Mouse (Mus musculus) bone marrow, adult 2 months (tissue): ENCODE results near the gene Dmrt1. TPM values are rescaled to one million over a fixed set of nuclear protein-coding genes. Genes with fewer than 3 reads are reported as not detected.
"Not testable (repeated sequence)": the region's sequence is repeated elsewhere in the genome, so short reads cannot be mapped to it uniquely, and the experiment has no call there.

Experiments
- H3K27ac ChIP-seq: fragments of 200-500 bp; 2 replicates; pipeline ENCODE4 v1.5.1; 2012; ENCODE audit warnings: low read depth, mild to moderate bottlenecking, control low read depth, inconsistent platforms, low read length; ENCODE audit not compliant: control insufficient read depth, poor library complexity, insufficient read depth
- H3K4me1 ChIP-seq: fragments of 200-500 bp; 2 replicates; pipeline ENCODE4 v1.6.1; 2011; ENCODE audit warnings: low read length; ENCODE audit not compliant: control insufficient read depth, insufficient read depth
- H3K4me3 ChIP-seq: fragments of 200-500 bp; replicated peaks from 2 replicates; pipeline ENCODE3; 2011; ENCODE audit warnings: mild to moderate bottlenecking, low read depth, low read length, control low read depth; ENCODE audit not compliant: control insufficient read depth
- CTCF ChIP-seq: fragments of 200-500 bp; IDR thresholded peaks from 2 replicates; pipeline ENCODE4 v1.5.1; 2011; ENCODE audit warnings: low read length, control low read depth; ENCODE audit not compliant: control insufficient read depth, insufficient read depth
- POLR2A ChIP-seq: fragments of 200-500 bp; IDR thresholded peaks from 2 replicates; pipeline ENCODE4 v1.6.1; 2011; ENCODE audit warnings: low read depth, mild to moderate bottlenecking, control low read depth, low read length, borderline replicate concordance; ENCODE audit not compliant: control insufficient read depth
- WGBS: fragments of 180-500 bp; shearing (Covaris S2); methylation state at CpG from one replicate; pipeline ENCODE4 v1.1.7; 2018; 5-methylcytosine and 5-hydroxymethylcytosine counted together
- polyA plus RNA-seq: library from polyadenylated mRNA; stranded (reverse); fragments of >200 nt; gene quantifications from 2 replicates; pipeline ENCODE4 v1.2.4, GENCODE M21; 2011; ENCODE audit warnings: low replicate concordance; ENCODE audit not compliant: missing spikeins, insufficient read depth, insufficient read length

The Dmrt1 gene
- polyA plus RNA-seq, result not detected in 2 replicates

DNA sequence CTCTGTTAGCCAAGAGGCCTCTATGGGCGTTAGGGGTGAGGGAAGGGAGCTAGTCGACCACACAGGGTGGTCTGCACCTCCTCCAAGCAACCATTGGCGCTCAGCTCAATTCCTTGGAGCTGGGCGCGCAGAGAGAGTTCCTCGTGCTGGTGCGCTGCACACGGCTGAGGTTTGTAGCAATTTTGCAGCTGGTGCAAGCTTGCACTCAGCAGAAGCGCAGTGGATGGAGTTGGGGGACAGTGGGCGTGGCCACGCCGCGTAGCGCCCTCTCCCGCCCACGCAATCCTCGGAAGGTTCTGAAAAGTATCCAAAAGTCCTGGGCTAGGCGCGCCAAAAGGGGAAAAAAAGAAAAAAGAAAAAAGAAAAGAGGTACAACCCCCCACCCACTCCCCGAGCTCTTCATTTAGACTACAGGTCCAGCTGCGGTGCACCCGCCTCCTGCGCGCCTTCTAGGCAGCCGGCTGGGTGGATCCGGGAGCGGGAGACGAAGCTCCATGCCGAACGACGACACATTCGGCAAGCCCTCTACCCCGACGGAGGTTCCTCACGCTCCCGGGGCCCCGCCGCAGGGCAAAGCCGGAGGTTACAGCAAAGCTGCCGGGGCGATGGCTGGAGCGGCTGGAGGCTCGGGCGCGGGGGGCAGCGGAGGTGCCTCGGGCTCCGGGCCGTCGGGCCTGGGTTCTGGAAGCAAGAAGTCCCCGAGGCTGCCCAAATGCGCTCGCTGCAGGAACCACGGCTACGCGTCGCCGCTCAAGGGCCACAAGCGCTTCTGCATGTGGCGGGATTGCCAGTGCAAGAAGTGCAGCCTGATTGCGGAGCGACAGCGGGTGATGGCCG is at the start of gene Dmrt1:
Dmrt1 (plus strand) TSS at position 259 of the 837 bp plus-strand sequence.
- 3% methylated on average over 64 of the region's 64 CpGs for WGBS
- H3K4me3 ChIP-seq, result no peak within 1 kb of the TSS
- H3K27ac ChIP-seq, result no peak within 1 kb of the TSS
- H3K4me1 ChIP-seq, result no peaks in the 10 kb centered on the region
- no peak for TF ChIP-seq CTCF
- TF ChIP-seq POLR2A, result no peak; the same call in 1 of the 2 replicates

DNA sequence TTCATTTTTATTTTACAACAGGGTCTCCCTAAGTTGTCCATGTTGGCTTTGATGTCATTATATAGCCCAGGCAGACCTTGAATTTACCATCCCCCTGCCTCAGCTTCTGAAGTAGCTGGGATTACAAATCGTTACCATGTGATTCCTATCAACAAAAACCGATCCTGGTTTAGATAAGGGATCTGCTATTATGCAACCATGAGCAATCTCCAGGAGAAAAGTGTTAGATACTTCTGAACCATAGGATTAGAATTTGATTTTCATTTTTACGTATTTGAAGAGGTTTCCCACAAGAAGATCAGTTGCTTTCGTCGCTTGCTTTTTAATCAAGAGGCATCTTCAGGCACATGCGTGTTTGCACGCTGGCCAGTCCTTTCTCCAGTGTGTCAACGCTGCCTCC is 44.7 kb upstream of the Dmrt1 start:
- H3K4me1 ChIP-seq, result no peaks in the 10 kb centered on the region
- no peak overlapping the region for H3K4me3 ChIP-seq
- H3K27ac ChIP-seq, result no peak overlapping the region
- WGBS, result 84% methylated on average over 8 of the region's 8 CpGs
- TF ChIP-seq CTCF (no peak), POLR2A (no peak)

DNA sequence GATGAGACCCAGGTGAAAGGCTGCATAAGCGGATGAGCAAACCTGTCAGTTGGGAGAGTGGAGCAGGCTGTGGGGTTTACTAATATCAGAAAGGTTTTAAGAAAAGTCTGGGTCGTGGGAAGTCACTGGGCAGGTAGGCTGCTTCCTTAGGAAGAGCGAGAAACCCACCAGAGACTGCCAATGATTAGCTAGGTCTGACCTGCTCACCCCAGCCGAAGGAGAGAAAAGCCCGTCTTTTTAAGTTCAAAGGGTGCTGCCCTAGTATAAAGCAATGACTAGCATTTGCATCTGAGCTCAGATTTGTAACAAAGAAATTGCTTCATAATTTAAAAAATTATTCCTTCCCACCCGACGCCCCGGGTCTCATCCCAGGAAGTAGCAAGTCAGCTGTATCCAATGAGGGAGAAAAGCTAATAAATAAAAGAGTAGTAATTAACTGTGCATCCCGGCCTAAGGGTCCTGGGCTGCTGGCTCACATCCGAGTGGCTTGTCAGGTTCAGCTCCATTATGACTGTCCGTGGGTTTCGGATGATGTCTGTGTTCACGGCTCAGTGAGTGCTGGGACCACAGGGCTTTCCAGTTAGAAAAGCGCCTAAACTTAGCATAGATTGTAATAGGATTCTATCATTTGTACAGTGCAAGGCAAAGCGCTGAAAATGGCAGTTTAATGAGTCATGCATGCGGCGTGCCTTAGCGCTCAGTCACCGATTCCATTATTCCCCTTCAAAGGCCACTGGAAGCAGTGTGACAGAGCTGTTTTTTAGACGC is 43.7 kb upstream of the Dmrt1 start:
- no peak overlapping the region for H3K27ac ChIP-seq
- H3K4me1 ChIP-seq, result no peaks in the 10 kb centered on the region
- TF ChIP-seq POLR2A, result no peak
- no peak for TF ChIP-seq CTCF
- H3K4me3 ChIP-seq, result no peak overlapping the region
- WGBS, result 84% methylated on average over 20 of the region's 20 CpGs

DNA sequence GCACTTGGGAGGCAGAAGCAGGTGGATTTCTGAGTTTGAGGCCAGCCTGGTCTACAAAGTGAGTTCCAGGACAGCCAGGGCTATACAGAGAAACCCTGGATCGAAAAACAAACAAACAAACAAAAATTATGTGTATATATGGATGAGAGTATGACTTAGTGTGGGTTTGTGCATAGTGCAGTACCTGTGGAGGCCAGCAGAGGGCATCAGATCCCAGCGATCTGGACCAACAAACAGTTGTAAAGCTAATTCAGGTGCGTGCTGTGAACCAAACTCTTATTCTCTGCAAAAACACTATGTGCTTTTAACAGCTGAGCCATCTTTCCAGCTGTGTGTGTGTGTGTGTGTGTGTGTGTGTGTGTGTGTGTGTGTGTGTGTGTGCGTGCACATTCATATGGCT is 29.6 kb upstream of the Dmrt1 start:
- H3K4me1 ChIP-seq, H3K27ac ChIP-seq, H3K4me3 ChIP-seq: not testable (repeated sequence)
- peak; percentile 65 for TF ChIP-seq CTCF
- WGBS, result 55% methylated on average over 4 of the region's 4 CpGs

DNA sequence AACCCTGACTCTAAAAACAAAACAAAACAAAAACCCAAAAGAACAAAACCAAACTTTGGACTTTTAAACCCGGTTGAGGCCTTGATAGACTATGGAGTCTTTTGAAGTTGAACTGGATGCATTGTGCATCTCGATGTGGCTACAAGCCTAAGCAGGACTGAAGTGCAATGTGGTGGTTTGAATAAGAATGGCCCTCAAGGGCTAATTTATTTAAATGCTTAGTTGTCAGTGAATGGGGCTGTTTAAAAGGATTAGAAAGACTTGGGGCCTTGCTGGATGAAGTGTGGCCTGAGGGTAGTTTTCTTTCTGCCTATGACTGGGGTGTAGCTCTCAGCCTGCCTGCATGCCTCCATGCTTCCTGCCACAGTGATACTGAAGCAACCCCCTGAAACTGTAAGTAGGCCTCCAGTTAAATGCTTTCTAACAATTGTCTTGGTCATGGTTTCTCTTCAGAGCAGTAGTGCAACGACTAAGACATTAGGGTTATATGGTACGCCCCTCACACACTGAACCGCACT is 26.2 kb upstream of the Dmrt1 start:
- no peak overlapping the region for H3K4me3 ChIP-seq
- H3K27ac ChIP-seq, result no peak overlapping the region
- 79% methylated on average over 5 of the region's 5 CpGs for WGBS
- no peak for TF ChIP-seq CTCF
- no peak for TF ChIP-seq POLR2A
- no peaks in the 10 kb centered on the region for H3K4me1 ChIP-seq

DNA sequence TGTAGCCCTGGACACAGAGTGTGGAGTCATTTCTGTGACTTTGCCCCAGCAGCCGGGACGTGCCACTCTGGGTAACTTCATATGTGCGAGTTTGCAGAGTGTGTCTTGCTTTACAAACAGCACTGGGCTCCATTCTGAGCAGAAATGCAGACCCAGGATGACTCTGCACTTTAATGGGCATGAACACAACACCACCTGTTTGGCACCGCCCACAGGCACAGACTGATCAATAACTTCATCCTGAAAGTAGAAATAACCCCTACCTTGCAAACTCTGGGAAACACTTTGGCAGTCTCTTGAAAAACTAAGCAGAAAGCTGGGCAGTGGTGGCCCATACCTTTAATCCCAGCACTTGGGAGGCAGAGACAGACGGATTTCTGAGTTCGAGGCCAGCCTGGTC is 24.6 kb upstream of the Dmrt1 start:
- TF ChIP-seq CTCF, result no peak
- H3K4me3 ChIP-seq, result no peak overlapping the region
- no peak overlapping the region for H3K27ac ChIP-seq
- H3K4me1 ChIP-seq, result no peaks in the 10 kb centered on the region
- 79% methylated on average over 6 of the region's 6 CpGs for WGBS

DNA sequence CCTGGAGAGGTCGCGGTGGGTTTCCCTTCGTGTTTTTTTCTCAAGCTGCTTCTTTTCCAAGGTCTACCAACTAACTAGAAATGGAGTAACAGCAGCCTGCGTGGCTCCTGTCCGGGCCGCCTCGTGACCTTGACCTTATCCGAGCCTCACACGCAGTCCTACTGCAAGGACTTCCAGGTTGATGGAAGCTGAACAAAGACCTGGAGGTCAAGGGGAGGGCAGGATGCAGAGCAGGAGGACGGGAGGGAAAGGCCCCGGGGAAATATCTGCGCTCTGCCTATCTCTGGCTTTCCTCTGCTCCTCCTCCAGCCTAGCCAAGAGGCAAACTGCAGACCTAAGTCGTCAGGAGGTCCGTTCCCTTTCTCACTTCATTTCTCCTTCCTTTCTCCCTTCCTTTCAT is 18.9 kb upstream of the Dmrt1 start:
- H3K4me3 ChIP-seq, result no peak overlapping the region
- no peak overlapping the region for H3K27ac ChIP-seq
- H3K4me1 ChIP-seq, result no peaks in the 10 kb centered on the region
- TF ChIP-seq CTCF (no peak), POLR2A (no peak)
- 27% methylated on average over 14 of the region's 14 CpGs for WGBS

DNA sequence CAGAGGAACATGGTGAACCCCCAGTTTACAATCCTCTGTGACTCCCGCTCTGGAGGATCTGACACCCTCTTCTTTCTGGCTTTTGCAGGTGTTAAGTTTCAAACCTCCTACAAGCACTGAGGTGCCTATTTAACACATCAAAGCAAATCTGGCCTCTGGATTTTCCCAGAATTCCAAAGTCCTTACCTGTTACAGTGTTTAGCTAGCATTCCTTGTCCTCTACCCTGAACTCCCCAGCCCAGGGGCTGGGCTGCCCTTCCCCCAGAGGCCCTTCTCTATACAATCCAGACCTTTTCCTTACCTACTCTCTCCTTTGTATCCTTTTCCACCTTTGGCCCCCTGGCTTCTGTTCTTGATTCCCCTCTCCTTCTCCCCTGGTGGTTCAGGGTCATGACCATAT is 18.1 kb upstream of the Dmrt1 start:
- Histone ChIP-seq H3K4me3 (no peak overlapping the region), H3K27ac (no peak overlapping the region), H3K4me1 (no peaks in the 10 kb centered on the region)
- TF ChIP-seq CTCF (no peak), POLR2A (no peak)
- 50% methylated on average over 1 of the region's 1 CpGs for WGBS

DNA sequence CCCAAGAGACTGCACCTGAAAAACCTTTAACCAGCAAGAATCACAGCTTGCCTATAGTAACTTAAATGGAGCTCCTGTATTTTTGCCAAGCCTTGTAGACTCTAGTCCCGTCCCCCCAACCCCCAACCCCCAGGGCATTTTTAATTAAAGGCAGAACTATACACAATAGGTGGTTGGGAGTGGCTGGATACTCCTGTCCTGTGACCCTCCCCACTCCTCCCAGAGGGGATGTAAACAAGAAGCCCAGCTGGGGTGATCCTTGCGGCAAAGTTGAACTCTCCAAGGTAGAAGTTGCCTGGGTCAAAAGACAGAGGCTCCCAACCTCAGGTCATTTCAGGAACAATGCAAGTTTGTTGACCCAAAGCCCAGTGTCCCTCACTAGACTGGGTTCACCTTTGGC is 16.9 kb upstream of the Dmrt1 start:
- no peak overlapping the region for H3K27ac ChIP-seq
- H3K4me3 ChIP-seq, result no peak overlapping the region
- H3K4me1 ChIP-seq, result no peaks in the 10 kb centered on the region
- TF ChIP-seq POLR2A (no peak), CTCF (no peak)
- WGBS, result 42% methylated on average over 2 of the region's 2 CpGs
